Mouse (Mus musculus): ENCODE data around the gene Csnk1d. TPM values are rescaled to one million over a fixed set of nuclear protein-coding genes. Genes with fewer than 3 reads are reported as not detected.
A peak's percentile ranks its signal among the peaks of the same experiment; 100 is the strongest.

The Csnk1d gene
- polyA plus RNA-seq, 1 experiment from 2014 or later = 93.9 TPM

GRCm38 (mm10) chr11:120979711-120980426 is 11.3 kb downstream of the Csnk1d start:
- WGBS = 72% methylated on average over 8 of the region's 8 CpGs
- H3K4me1 ChIP-seq (ENCODE audit: control insufficient read depth, insufficient read depth, low read length) = peaks cover 9% of the 10 kb centered on the region
- peak; percentile 8; the same call in 1 of the 2 replicates for ATAC-seq

GRCm38 (mm10) chr11:120973318-120973717 is 17.8 kb downstream of the Csnk1d start:
- H3K27me3 ChIP-seq (replicated peaks; ENCODE audit: control insufficient read depth, insufficient read depth, low read length) = no peaks in the 10 kb centered on the region
- no peak overlapping the region for H3K9ac ChIP-seq (ENCODE audit: low read depth, low read length)
- H3K4me3 ChIP-seq (ENCODE audit: low read length) = no peak overlapping the region
- WGBS = 75% methylated on average over 6 of the region's 6 CpGs
- no peaks in the 10 kb centered on the region for H3K9me3 ChIP-seq (ENCODE audit: control insufficient read depth, low read length)
- peaks cover 17% of the 10 kb centered on the region for H3K36me3 ChIP-seq (ENCODE audit: control insufficient read depth, insufficient read depth, low read length)
- H3K4me2 ChIP-seq (ENCODE audit: low read depth, low read length) = no peak overlapping the region
- no peak for ATAC-seq
- no peak overlapping the region for H3K27ac ChIP-seq (ENCODE audit: low read length)
- no peaks in the 10 kb centered on the region for H3K4me1 ChIP-seq (ENCODE audit: control insufficient read depth, insufficient read depth, low read length)

More at GRCm38 (mm10) chr11:120979711-120980426, 11.3 kb downstream of the Csnk1d start:
- H3K27me3 ChIP-seq (replicated peaks; ENCODE audit: control insufficient read depth, insufficient read depth, low read length) = no peaks in the 10 kb centered on the region
- H3K4me3 ChIP-seq (ENCODE audit: low read length) = no peak overlapping the region
- no peak overlapping the region for H3K9ac ChIP-seq (ENCODE audit: low read depth, low read length)
- H3K27ac ChIP-seq (ENCODE audit: low read length) = peak overlapping the region; percentile 59; the same call in 1 of the 2 replicates
- no peaks in the 10 kb centered on the region for H3K9me3 ChIP-seq (ENCODE audit: control insufficient read depth, low read length)
- H3K36me3 ChIP-seq (ENCODE audit: control insufficient read depth, insufficient read depth, low read length) = peaks cover 9% of the 10 kb centered on the region
- no peak overlapping the region for H3K4me2 ChIP-seq (ENCODE audit: low read depth, low read length)

- Histone ChIP-seq H3K36me3 (ENCODE audit: control insufficient read depth, insufficient read depth, low read length) (peaks cover 23% of the 10 kb centered on the region), H3K9ac (ENCODE audit: low read depth, low read length) (no peak overlapping the region), H3K4me2 (ENCODE audit: low read depth, low read length) (no peak overlapping the region), H3K27ac (ENCODE audit: low read length) (no peak overlapping the region), H3K4me1 (ENCODE audit: control insufficient read depth, insufficient read depth, low read length) (no peaks in the 10 kb centered on the region), H3K4me3 (ENCODE audit: low read length) (no peak overlapping the region), H3K27me3 (replicated peaks; ENCODE audit: control insufficient read depth, insufficient read depth, low read length) (no peaks in the 10 kb centered on the region), H3K9me3 (ENCODE audit: control insufficient read depth, low read length) (no peaks in the 10 kb centered on the region)
- 91% methylated on average over 5 of the region's 5 CpGs for WGBS
- ATAC-seq = no peak
Measured at GRCm38 (mm10) chr11:120971237-120971636, 19.9 kb downstream of the Csnk1d start.

GRCm38 (mm10) chr11:120969742-120970141 is 21.4 kb downstream of the Csnk1d start:
- ATAC-seq = no peak

GRCm38 (mm10) chr11:120965587-120965986 is 25.5 kb downstream of the Csnk1d start:
- H3K27ac ChIP-seq (ENCODE audit: low read length) = no peak overlapping the region
- 75% methylated on average over 4 of the region's 4 CpGs for WGBS
- no peak for ATAC-seq

More at GRCm38 (mm10) chr11:120969742-120970141, 21.4 kb downstream of the Csnk1d start:
- Histone ChIP-seq H3K27ac (ENCODE audit: low read length) (no peak overlapping the region), H3K4me1 (ENCODE audit: control insufficient read depth, insufficient read depth, low read length) (no peaks in the 10 kb centered on the region), H3K4me3 (ENCODE audit: low read length) (no peak overlapping the region), H3K27me3 (replicated peaks; ENCODE audit: control insufficient read depth, insufficient read depth, low read length) (no peaks in the 10 kb centered on the region), H3K9me3 (ENCODE audit: control insufficient read depth, low read length) (no peaks in the 10 kb centered on the region), H3K36me3 (ENCODE audit: control insufficient read depth, insufficient read depth, low read length) (peaks cover 34% of the 10 kb centered on the region), H3K4me2 (ENCODE audit: low read depth, low read length) (no peak overlapping the region), H3K9ac (ENCODE audit: low read depth, low read length) (no peak overlapping the region)
- 92% methylated on average over 5 of the region's 5 CpGs for WGBS

GRCm38 (mm10) chr11:120964195-120965157 is 26.7 kb downstream of the Csnk1d start:
- Histone ChIP-seq H3K4me1 (ENCODE audit: control insufficient read depth, insufficient read depth, low read length) (no peaks in the 10 kb centered on the region), H3K4me2 (ENCODE audit: low read depth, low read length) (no peak overlapping the region), H3K9ac (ENCODE audit: low read depth, low read length) (no peak overlapping the region), H3K36me3 (ENCODE audit: control insufficient read depth, insufficient read depth, low read length) (peaks cover 39% of the 10 kb centered on the region), H3K4me3 (ENCODE audit: low read length) (no peak overlapping the region), H3K27ac (ENCODE audit: low read length) (no peak overlapping the region), H3K9me3 (ENCODE audit: control insufficient read depth, low read length) (no peaks in the 10 kb centered on the region), H3K27me3 (replicated peaks; ENCODE audit: control insufficient read depth, insufficient read depth, low read length) (no peaks in the 10 kb centered on the region)
- ATAC-seq = no peak
- WGBS = 81% methylated on average over 10 of the region's 10 CpGs

More at GRCm38 (mm10) chr11:120965587-120965986, 25.5 kb downstream of the Csnk1d start:
- Histone ChIP-seq H3K36me3 (ENCODE audit: control insufficient read depth, insufficient read depth, low read length) (peaks cover 39% of the 10 kb centered on the region), H3K4me1 (ENCODE audit: control insufficient read depth, insufficient read depth, low read length) (no peaks in the 10 kb centered on the region), H3K9ac (ENCODE audit: low read depth, low read length) (no peak overlapping the region), H3K27me3 (replicated peaks; ENCODE audit: control insufficient read depth, insufficient read depth, low read length) (no peaks in the 10 kb centered on the region), H3K4me3 (ENCODE audit: low read length) (no peak overlapping the region), H3K9me3 (ENCODE audit: control insufficient read depth, low read length) (no peaks in the 10 kb centered on the region), H3K4me2 (ENCODE audit: low read depth, low read length) (no peak overlapping the region)

GRCm38 (mm10) chr11:120962909-120963308 is 28.2 kb downstream of the Csnk1d start:
- Histone ChIP-seq H3K27me3 (replicated peaks; ENCODE audit: control insufficient read depth, insufficient read depth, low read length) (no peaks in the 10 kb centered on the region), H3K4me1 (ENCODE audit: control insufficient read depth, insufficient read depth, low read length) (peaks cover 1% of the 10 kb centered on the region; the same call in 1 of the 2 replicates), H3K4me2 (ENCODE audit: low read depth, low read length) (no peak overlapping the region), H3K36me3 (ENCODE audit: control insufficient read depth, insufficient read depth, low read length) (peaks cover 35% of the 10 kb centered on the region), H3K27ac (ENCODE audit: low read length) (no peak overlapping the region), H3K9ac (ENCODE audit: low read depth, low read length) (no peak overlapping the region), H3K9me3 (ENCODE audit: control insufficient read depth, low read length) (no peaks in the 10 kb centered on the region), H3K4me3 (ENCODE audit: low read length) (no peak overlapping the region)
- WGBS = 91% methylated on average over 7 of the region's 7 CpGs
- no peak for ATAC-seq

GRCm38 (mm10) chr11:120962050-120962771 is 28.9 kb downstream of the Csnk1d start:
- peaks cover 33% of the 10 kb centered on the region for H3K36me3 ChIP-seq (ENCODE audit: control insufficient read depth, insufficient read depth, low read length)
- ATAC-seq = no peak
- H3K9me3 ChIP-seq (ENCODE audit: control insufficient read depth, low read length) = no peaks in the 10 kb centered on the region

More at GRCm38 (mm10) chr11:120962050-120962771, 28.9 kb downstream of the Csnk1d start:
- Histone ChIP-seq H3K27ac (ENCODE audit: low read length) (no peak overlapping the region), H3K9ac (ENCODE audit: low read depth, low read length) (no peak overlapping the region), H3K27me3 (replicated peaks; ENCODE audit: control insufficient read depth, insufficient read depth, low read length) (no peaks in the 10 kb centered on the region), H3K4me2 (ENCODE audit: low read depth, low read length) (no peak overlapping the region), H3K4me3 (ENCODE audit: low read length) (no peak overlapping the region), H3K4me1 (ENCODE audit: control insufficient read depth, insufficient read depth, low read length) (peaks cover 8% of the 10 kb centered on the region; the same call in 1 of the 2 replicates)
- WGBS = 89% methylated on average over 13 of the region's 13 CpGs

All from intestine, embryonic 16.5 days (tissue).